Mouse (Mus musculus) myocyte (in vitro differentiated cells): ENCODE results near the gene Trrap. TPM values are rescaled to one million over a fixed set of nuclear protein-coding genes. Genes with fewer than 3 reads are reported as not detected.
A peak's percentile ranks its signal among the peaks of the same experiment; 100 is the strongest.

Experiments used
- H3K27me3 ChIP-seq: one replicate; pipeline ENCODE4 v1.6.1; 2011; ENCODE audit not compliant: control insufficient read depth, insufficient read depth, insufficient read length
- H3K36me3 ChIP-seq: one replicate; pipeline ENCODE4 v1.6.1; 2011; ENCODE audit not compliant: control insufficient read depth, insufficient read depth
- H3K4me2 ChIP-seq: one replicate; pipeline ENCODE4 v1.6.1; 2011; ENCODE audit warnings: low read depth, control low read depth
- H3K4me3 ChIP-seq: one replicate; pipeline ENCODE4 v1.5.1; 2011; ENCODE audit warnings: mild to moderate bottlenecking, control low read depth, moderate library complexity
- H3K79me2 ChIP-seq: one replicate; pipeline ENCODE4 v1.6.1; 2011; ENCODE audit not compliant: control insufficient read depth, insufficient read depth
- H3ac ChIP-seq: one replicate; pipeline ENCODE4 v1.6.1; 2011; ENCODE audit not compliant: control insufficient read depth, insufficient read length
- CEBPB ChIP-seq: IDR thresholded peaks from 2 replicates; pipeline ENCODE4 v1.6.1; 2011; ENCODE audit warnings: mild to moderate bottlenecking, moderate library complexity; ENCODE audit not compliant: poor library complexity, insufficient read depth, severe bottlenecking
- E2F4 ChIP-seq: IDR thresholded peaks from one replicate; pipeline ENCODE4 v1.6.1; 2011; ENCODE audit warnings: mild to moderate bottlenecking, control low read depth, moderate library complexity; ENCODE audit not compliant: insufficient read depth
- MAX ChIP-seq: IDR thresholded peaks from one replicate; pipeline ENCODE4 v1.6.1; 2011; ENCODE audit warnings: low read depth, mild to moderate bottlenecking, control low read depth
- MYOD1 ChIP-seq, 3 experiments: IDR thresholded peaks; one replicate each; pipeline ENCODE4 v1.6.1; 2011; ENCODE audit warnings: control low read depth in 2 of 3, low read depth in 2 of 3, mild to moderate bottlenecking in 2 of 3, moderate library complexity in 1 of 3; ENCODE audit not compliant: insufficient read length in 2 of 3, control insufficient read depth in 1 of 3
- MYOG ChIP-seq, 3 experiments: IDR thresholded peaks; one replicate each; pipeline ENCODE4 v1.6.1; 2011; ENCODE audit warnings: control low read depth in 2 of 3, low read depth in 2 of 3, mild to moderate bottlenecking in 2 of 3; ENCODE audit not compliant: insufficient read length in 2 of 3, control insufficient read depth in 1 of 3, insufficient read depth in 1 of 3
- POLR2A ChIP-seq: IDR thresholded peaks from one replicate; pipeline ENCODE4 v1.6.1; 2011; ENCODE audit warnings: low read depth, mild to moderate bottlenecking, control low read depth, moderate library complexity; ENCODE audit not compliant: insufficient read length
- POLR2AphosphoS2 ChIP-seq: IDR thresholded peaks from one replicate; pipeline ENCODE4 v1.6.1; 2011; ENCODE audit warnings: low read depth, control low read depth; ENCODE audit not compliant: insufficient read length
- REST ChIP-seq: IDR thresholded peaks from one replicate; pipeline ENCODE4 v1.6.1; 2011; ENCODE audit warnings: mild to moderate bottlenecking, control low read depth, moderate library complexity; ENCODE audit not compliant: insufficient read depth, insufficient read length
- SRF ChIP-seq: IDR thresholded peaks from one replicate; pipeline ENCODE4 v1.6.1; 2011; ENCODE audit warnings: low read depth; ENCODE audit not compliant: control insufficient read depth, insufficient read length
- TCF12 ChIP-seq: IDR thresholded peaks from one replicate; pipeline ENCODE4 v1.6.1; 2011; ENCODE audit warnings: mild to moderate bottlenecking, control low read depth; ENCODE audit not compliant: poor library complexity, insufficient read depth, severe bottlenecking
- TCF3 ChIP-seq: IDR thresholded peaks from one replicate; pipeline ENCODE4 v1.6.1; 2011; ENCODE audit warnings: low read depth, control low read depth; ENCODE audit not compliant: insufficient read length
- USF1 ChIP-seq: IDR thresholded peaks from one replicate; pipeline ENCODE4 v1.6.1; 2011; ENCODE audit warnings: low read depth, mild to moderate bottlenecking, control low read depth, moderate library complexity
- polyA plus RNA-seq: library from polyadenylated mRNA; unstranded; fragments of >200 nt; fragmentation: generic; extraction: Trizol; gene quantifications from one replicate; pipeline ENCODE4 v1.2.1, GENCODE M21; 2012; ENCODE audit warnings: missing spikeins

Gene Trrap
- polyA plus RNA-seq, 1 experiment = 40.2 TPM

- TF ChIP-seq USF1 (no peak), MAX (no peak), MYOG (IDR thresholded peaks at IDR 0.05; ENCODE audit: control insufficient read depth in 1 of 3, insufficient read depth in 1 of 3, insufficient read length in 2 of 3, low read depth in 2 of 3) (no peak), POLR2AphosphoS2 (no peak), TCF12 (no peak)
- H3K79me2 ChIP-seq = no peaks in the 10 kb centered on the region
- no peak overlapping the region for H3K4me3 ChIP-seq
- H3K4me2 ChIP-seq = no peak overlapping the region
- H3K36me3 ChIP-seq = peaks cover 50% of the 10 kb centered on the region
- H3ac ChIP-seq = no peak overlapping the region
- no peaks in the 10 kb centered on the region for H3K27me3 ChIP-seq
These were observed 118.6 kb downstream of the Trrap start for GRCm38 (mm10) chr5:144885968-144886650.

GRCm38 (mm10) chr5:144891276-144891675 lies 123.7 kb downstream of the Trrap start:
- H3ac ChIP-seq = no peak overlapping the region
- H3K36me3 ChIP-seq = peaks cover 60% of the 10 kb centered on the region
- H3K79me2 ChIP-seq = no peaks in the 10 kb centered on the region
- H3K4me2 ChIP-seq = no peak overlapping the region
- no peaks in the 10 kb centered on the region for H3K27me3 ChIP-seq
- TF ChIP-seq USF1 (no peak), POLR2A (no peak), REST (no peak), MAX (no peak), POLR2AphosphoS2 (no peak), CEBPB (no peak), TCF3 (no peak), TCF12 (no peak), SRF (no peak), MYOD1 (IDR thresholded peaks at IDR 0.05; ENCODE audit: control insufficient read depth in 1 of 3, insufficient read length in 2 of 3, low read depth in 2 of 3) (no peak), E2F4 (no peak), MYOG (IDR thresholded peaks at IDR 0.05; ENCODE audit: control insufficient read depth in 1 of 3, insufficient read depth in 1 of 3, insufficient read length in 2 of 3, low read depth in 2 of 3) (no peak)
- H3K4me3 ChIP-seq = no peak overlapping the region

- Histone ChIP-seq H3K4me3 (no peak overlapping the region), H3K79me2 (peaks cover 11% of the 10 kb centered on the region), H3K36me3 (peaks cover 21% of the 10 kb centered on the region), H3K4me2 (peak overlapping the region; percentile 76), H3K27me3 (no peaks in the 10 kb centered on the region), H3ac (no peak overlapping the region)
- peak in 1 of 3 experiments; percentile 84 for TF ChIP-seq MYOG (IDR thresholded peaks at IDR 0.05; ENCODE audit: control insufficient read depth in 1 of 3, insufficient read depth in 1 of 3, insufficient read length in 2 of 3, low read depth in 2 of 3)
- no peak for TF ChIP-seq TCF3
- TF ChIP-seq TCF12 = peak; percentile 9
- TF ChIP-seq MYOD1 (IDR thresholded peaks at IDR 0.05; ENCODE audit: control insufficient read depth in 1 of 3, insufficient read length in 2 of 3, low read depth in 2 of 3) = peak in 2 of 3 experiments; percentile 74 to 82
These were observed 130.3 kb downstream of the Trrap start for GRCm38 (mm10) chr5:144897881-144898280.

- TF ChIP-seq E2F4 (no peak), POLR2AphosphoS2 (no peak), MYOD1 (IDR thresholded peaks at IDR 0.05; ENCODE audit: control insufficient read depth in 1 of 3, insufficient read length in 2 of 3, low read depth in 2 of 3) (peak in 2 of 3 experiments; percentile 64 to 82), MYOG (IDR thresholded peaks at IDR 0.05; ENCODE audit: control insufficient read depth in 1 of 3, insufficient read depth in 1 of 3, insufficient read length in 2 of 3, low read depth in 2 of 3) (peak in 2 of 3 experiments; percentile 49 to 89), CEBPB (peak; percentile 79), TCF12 (no peak), TCF3 (peak; percentile 3), MAX (peak; percentile 75)
- H3K4me3 ChIP-seq = no peak overlapping the region
- H3ac ChIP-seq = no peak overlapping the region
- no peaks in the 10 kb centered on the region for H3K27me3 ChIP-seq
- H3K79me2 ChIP-seq = peaks cover 18% of the 10 kb centered on the region
- H3K4me2 ChIP-seq = peak overlapping the region; percentile 76
- H3K36me3 ChIP-seq = peaks cover 18% of the 10 kb centered on the region
These were observed 131.0 kb downstream of the Trrap start for GRCm38 (mm10) chr5:144898448-144899052.

DNA sequence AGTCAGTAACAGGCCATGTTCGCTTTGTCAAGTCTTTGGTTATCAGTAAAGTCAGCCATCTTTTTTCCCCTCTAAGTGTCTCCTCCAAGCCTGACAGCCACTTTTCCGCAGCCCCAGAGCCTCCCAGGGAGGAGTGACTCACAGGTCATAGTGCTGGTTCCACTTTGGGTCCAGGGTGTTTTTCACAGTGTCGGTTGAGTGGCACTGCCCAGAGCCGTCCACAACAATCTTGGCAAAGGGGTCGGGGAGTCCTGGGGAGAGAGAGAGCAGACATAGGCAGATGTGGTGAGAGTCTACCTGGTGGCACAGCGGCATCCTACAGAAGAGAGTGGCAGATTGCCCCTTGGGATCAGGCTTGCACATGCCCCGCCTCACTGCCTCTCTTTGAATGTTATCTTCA lies 133.5 kb downstream of the Trrap start:
- TF ChIP-seq CEBPB (no peak), REST (no peak), SRF (no peak), USF1 (no peak), MYOD1 (IDR thresholded peaks at IDR 0.05; ENCODE audit: control insufficient read depth in 1 of 3, insufficient read length in 2 of 3, low read depth in 2 of 3) (no peak), POLR2AphosphoS2 (no peak), MAX (no peak), POLR2A (no peak), TCF12 (no peak)
- Histone ChIP-seq H3K36me3 (peaks cover 8% of the 10 kb centered on the region), H3K27me3 (no peaks in the 10 kb centered on the region), H3K4me2 (no peak overlapping the region), H3ac (no peak overlapping the region), H3K79me2 (peaks cover 34% of the 10 kb centered on the region), H3K4me3 (no peak overlapping the region)
